Comparison of ENCODE assay signal across 8 mouse cellular contexts in the genomic region with DNA sequence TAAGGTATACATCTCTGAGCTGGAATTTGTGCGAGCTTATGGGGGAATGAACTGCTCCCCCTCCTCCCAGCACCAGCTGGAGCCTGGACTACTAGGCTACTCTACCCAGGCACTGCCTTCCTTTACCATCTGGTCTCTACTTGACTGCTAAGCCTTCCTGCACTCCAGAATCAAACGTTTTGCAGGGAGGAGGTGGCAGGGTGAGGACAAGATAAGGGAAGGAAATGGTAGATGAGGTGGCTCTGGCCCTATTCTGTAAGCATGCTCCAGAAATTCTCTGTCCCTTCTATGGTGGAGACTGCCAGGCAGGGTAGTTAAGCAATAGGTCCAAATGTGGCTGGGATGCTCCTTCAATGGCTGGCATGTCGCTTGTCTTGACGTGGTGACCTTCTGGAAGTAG. TPM values are rescaled to one million over a fixed set of nuclear protein-coding genes. Genes with fewer than 3 reads are reported as not detected.
DNase-seq lines count a peak whose midpoint lies in the region; ATAC-seq and TF ChIP-seq lines count a peak whose summit lies in the region.
"Had no signal": no experiment of that assay in that cellular context is flagged by ENCODE, and none has a peak within 500 bp of the region (broad histone marks: within the 10 kb centered on the region; RNA-seq: fewer than 3 reads in every experiment).

No protein-coding gene starts in this region.

- H3K4me1 ChIP-seq in hindbrain, embryonic 13.5 days (replicated peaks), result peaks cover 18% of the 10 kb centered on the region
- H3K4me1 ChIP-seq in hindbrain, embryonic 10.5 days (replicated peaks), result peaks cover 29% of the 10 kb centered on the region
- H3K4me1 ChIP-seq in bone marrow, adult 2 months (ENCODE audit: control insufficient read depth, insufficient read depth, low read length), result peaks cover 6% of the 10 kb centered on the region; the same call in 1 of the 2 replicates
- H3K4me1 ChIP-seq in hindbrain, embryonic 16.5 days (ENCODE audit: control insufficient read depth, insufficient read depth, low read depth, low read length), result peaks cover 14% of the 10 kb centered on the region
- peaks cover 11% of the 10 kb centered on the region; the same call in 1 of the 2 replicates for H3K4me1 ChIP-seq in midbrain, embryonic 16.5 days (ENCODE audit: control insufficient read depth, insufficient read depth, low read length)

- H3K9me3 ChIP-seq in hindbrain, embryonic 13.5 days, result no peaks in the 10 kb centered on the region
- no peaks in the 10 kb centered on the region for H3K9me3 ChIP-seq in hindbrain, embryonic 10.5 days
- H3K9me3 ChIP-seq in hindbrain, embryonic 16.5 days (ENCODE audit: control insufficient read depth, low read length), result no peaks in the 10 kb centered on the region
- no peaks in the 10 kb centered on the region for H3K9me3 ChIP-seq in midbrain, embryonic 16.5 days (replicated peaks; ENCODE audit: control insufficient read depth, low read length, poor library complexity, severe bottlenecking)

- no peak overlapping the region for H3K27ac ChIP-seq in hindbrain, embryonic 13.5 days
- no peak overlapping the region for H3K27ac ChIP-seq in hindbrain, embryonic 10.5 days
- H3K27ac ChIP-seq in bone marrow, adult 2 months (ENCODE audit: control insufficient read depth, insufficient read depth, low read depth, low read length, poor library complexity), result no peak overlapping the region
- H3K27ac ChIP-seq in hindbrain, embryonic 16.5 days (ENCODE audit: low read depth, low read length), result no peak overlapping the region
- no peak overlapping the region for H3K27ac ChIP-seq in midbrain, embryonic 16.5 days (ENCODE audit: low read length)

- peak overlapping the region; percentile 100 for H3K4me2 ChIP-seq in hindbrain, embryonic 13.5 days
- H3K4me2 ChIP-seq in hindbrain, embryonic 16.5 days (ENCODE audit: low read length), result peak overlapping the region; percentile 100
- peak overlapping the region; percentile 100 for H3K4me2 ChIP-seq in midbrain, embryonic 16.5 days (ENCODE audit: low read length)

- no peak for TF ChIP-seq POLR2A in bone marrow, adult 2 months (IDR thresholded peaks at IDR 0.05; ENCODE audit: borderline replicate concordance, control insufficient read depth, low read depth, low read length)

- 43% methylated on average over 4 of the region's 4 CpGs for WGBS in hindbrain, embryonic 13.5 days
- 37% methylated on average over 4 of the region's 4 CpGs for WGBS in hindbrain, embryonic 10.5 days
- 36% methylated on average over 4 of the region's 4 CpGs for WGBS in bone marrow, adult 2 months
- WGBS in hindbrain, embryonic 16.5 days, result 49% methylated on average over 4 of the region's 4 CpGs
- WGBS in midbrain, embryonic 16.5 days, result 36% methylated on average over 4 of the region's 4 CpGs

- peak overlapping the region; percentile 64 for H3K4me3 ChIP-seq in hindbrain, embryonic 13.5 days
- no peak overlapping the region for H3K4me3 ChIP-seq in hindbrain, embryonic 10.5 days
- peak overlapping the region; percentile 8 for H3K4me3 ChIP-seq in bone marrow, adult 2 months (replicated peaks; ENCODE audit: control insufficient read depth, low read depth, low read length)
- no peak overlapping the region for H3K4me3 ChIP-seq in hindbrain, embryonic 16.5 days (ENCODE audit: low read length)
- H3K4me3 ChIP-seq in midbrain, embryonic 16.5 days (ENCODE audit: low read depth, low read length), result no peak overlapping the region

- no peaks in the 10 kb centered on the region for H3K36me3 ChIP-seq in hindbrain, embryonic 13.5 days
- no peaks in the 10 kb centered on the region for H3K36me3 ChIP-seq in hindbrain, embryonic 10.5 days
- no peaks in the 10 kb centered on the region for H3K36me3 ChIP-seq in hindbrain, embryonic 16.5 days (ENCODE audit: control insufficient read depth, insufficient read depth, low read length)
- no peaks in the 10 kb centered on the region for H3K36me3 ChIP-seq in midbrain, embryonic 16.5 days (ENCODE audit: control insufficient read depth, insufficient read depth, low read length)

- no peak for DNase-seq in hindbrain, embryonic 10.5 days (ENCODE audit: low spot score)
- no peak for DNase-seq in urinary bladder, postnatal 10 days (ENCODE audit: low spot score)
- no peak for DNase-seq in yolk sac, embryonic 10.5 days (ENCODE audit: low spot score)

- no peak for TF ChIP-seq CTCF in bone marrow, adult 2 months (IDR thresholded peaks at IDR 0.05; ENCODE audit: control insufficient read depth, insufficient read depth, low read length)

- H3K27me3 ChIP-seq in hindbrain, embryonic 13.5 days, result peaks cover 47% of the 10 kb centered on the region
- peaks cover 68% of the 10 kb centered on the region for H3K27me3 ChIP-seq in hindbrain, embryonic 10.5 days (ENCODE audit: insufficient read depth, poor library complexity, severe bottlenecking)
- H3K27me3 ChIP-seq in hindbrain, embryonic 16.5 days (replicated peaks; ENCODE audit: control insufficient read depth, insufficient read depth, low read length), result peaks cover 11% of the 10 kb centered on the region
- peaks cover 15% of the 10 kb centered on the region for H3K27me3 ChIP-seq in midbrain, embryonic 16.5 days (ENCODE audit: control insufficient read depth, insufficient read depth, low read depth, low read length)
- H3K27me3 ChIP-seq: Patski had no signal

- no peak for ATAC-seq in hindbrain, embryonic 13.5 days (ENCODE audit: low FRiP score)
- ATAC-seq in hindbrain, embryonic 16.5 days, result no peak
- no peak for ATAC-seq in midbrain, embryonic 16.5 days
- ATAC-seq: Patski had no signal

- no peak overlapping the region for H3K9ac ChIP-seq in hindbrain, embryonic 13.5 days
- no peak overlapping the region for H3K9ac ChIP-seq in hindbrain, embryonic 16.5 days (ENCODE audit: low read depth, low read length)
- no peak overlapping the region for H3K9ac ChIP-seq in midbrain, embryonic 16.5 days (ENCODE audit: low read depth, low read length)

RNA-seq across cellular contexts. Expression of gene Tbc1d1, which starts 2.4 kb away (rescaled TPM):
- 14.5 and 15.4 TPM in 2 replicates for polyA plus RNA-seq in hindbrain, embryonic 13.5 days (2015; fragmentation: Nextera tagmentation; extraction: Ambion mirVana)
- 21.2 and 27.1 TPM in 2 replicates for polyA plus RNA-seq in hindbrain, embryonic 10.5 days (2016; fragmentation: Nextera tagmentation; extraction: Ambion mirVana)
- polyA plus RNA-seq in bone marrow, adult 2 months (2011; ENCODE audit: insufficient read depth, insufficient read length, low replicate concordance, missing spikeins), result 5.2 and 10.3 TPM in 2 replicates
- polyA plus RNA-seq in hindbrain, embryonic 16.5 days (2015; fragmentation: Nextera tagmentation; extraction: Ambion mirVana), result 10.9 and 12.3 TPM in 2 replicates
- 8.5 and 8.8 TPM in 2 replicates for polyA plus RNA-seq in midbrain, embryonic 16.5 days (2015; fragmentation: Nextera tagmentation; extraction: Ambion mirVana)

Comparison
In these comparisons a context has a peak if more than half of its experiments do, and no peak if none do; other contexts are left out.
1. H3K4me3 ChIP-seq: peak in hindbrain, embryonic 13.5 days (single experiment) and bone marrow, adult 2 months (single experiment); none in hindbrain, embryonic 10.5 days (single experiment), hindbrain, embryonic 16.5 days (single experiment) and midbrain, embryonic 16.5 days (single experiment).
2. Peak in every context shown above with its lines, with median percentiles within 50 percentile points of each other: H3K4me2 ChIP-seq.